Mouse (Mus musculus) inflammation-experienced regulatory T-cells, adult 6 months (primary cell): Measurements from ENCODE around the gene D10Wsu102e. TPM values are rescaled to one million over a fixed set of nuclear protein-coding genes. Genes with fewer than 3 reads are reported as not detected.

Source experiments
- polyA plus RNA-seq, 3 experiments: library from polyadenylated mRNA; unstranded; fragments of 100-300 nt; shearing (Covaris generic); gene quantifications; one replicate each; pipeline ENCODE4 v1.2.1; 2017

The D10Wsu102e gene
- polyA plus RNA-seq, 3 experiments from 2014 or later: 0.82 to 1.0 (median 0.83) TPM

Other genes with a start within 250 kb of the D10Wsu102e start
- under 1 TPM in 2 of 3 experiments, not detected in 1; 0.21 to 0.25 TPM for gene Slc41a2, start 22.3 kb upstream of the D10Wsu102e start, polyA plus RNA-seq
- not detected for gene Aldh1l2, start 173.9 kb downstream of the D10Wsu102e start, polyA plus RNA-seq
- 10 to 100 TPM; 25.8 to 28.8 (median 26.2) TPM for gene Washc4, start 183.5 kb downstream of the D10Wsu102e start, polyA plus RNA-seq